Mouse (Mus musculus): Measurements from ENCODE around the gene Prelid3b.

- TF ChIP-seq EP300 (IDR thresholded peaks at IDR 0.05; ENCODE audit: low read depth) (no peak), CTCF (IDR thresholded peaks at IDR 0.05; ENCODE audit: low read depth) (no peak)
Measured at GRCm38 (mm10) chr2:174441898-174442297, 31.0 kb downstream of the Prelid3b start.
